Mouse (Mus musculus): ENCODE data around the gene Slc7a8.

The Slc7a8 gene

DNA sequence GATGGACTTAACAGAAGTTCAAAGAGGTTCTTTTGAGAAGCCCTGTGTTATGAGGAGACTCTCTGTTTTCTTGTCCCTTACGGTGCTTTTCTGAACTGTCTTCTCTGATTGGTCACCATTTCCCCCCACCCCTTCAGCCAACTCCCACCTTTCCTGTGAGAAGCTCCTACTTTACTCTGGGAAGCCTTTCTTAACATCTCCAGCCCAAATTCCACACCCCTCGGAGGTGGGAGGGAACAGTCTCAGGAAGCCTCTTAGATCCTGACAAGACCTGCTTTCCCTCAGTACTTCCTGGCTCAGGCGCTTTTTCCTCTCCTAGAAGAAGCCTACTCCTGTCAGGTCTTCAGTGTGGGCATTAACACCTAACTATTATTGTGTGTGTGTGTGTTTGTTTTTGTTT lies 82.2 kb downstream of the Slc7a8 start:
- CTCF ChIA-PET = interaction anchor here in 2 of 4 experiments (0.8 to 2.2 kb wide), 5 partner anchors 30 to 100 kb away, joined by 3 to 7 read pairs (median 4); no protein-coding TSS in a partner anchor
- POLR2A ChIA-PET = interaction anchor here in 3 of 4 experiments (0.5 to 4.3 kb wide), 10 partner anchors 10 to 392 kb away, joined by 3 to 18 read pairs (median 3); partner anchors contain the start of genes 1700123O20Rik (in 3 of the 3), Acin1 (in 2 of the 3) and Haus4 (in 1 of the 3)

- CTCF ChIA-PET = interaction anchor here in 2 of 4 experiments (0.6 to 2.2 kb wide), 5 partner anchors 48 to 658 kb away, joined by 3 to 7 read pairs (median 4); no protein-coding TSS in a partner anchor
- POLR2A ChIA-PET = interaction anchor here in 2 of 4 experiments (1.0 to 4.3 kb wide), 3 partner anchors 12 to 144 kb away, joined by 3 to 18 read pairs (median 7); partner anchors contain the start of genes 1700123O20Rik (in 2 of the 2), Acin1 (in 2 of the 2) and Haus4 (in 1 of the 2)
Observed at GRCm38 (mm10) chr14:54698733-54699132, 83.0 kb downstream of the Slc7a8 start, which contains the start of gene Gm29776. Gene Gm29776, minus strand, starts transcription at chr14:54698833.

- ChIA-PET POLR2A (interaction anchor here in 3 of 4 experiments (1.1 to 3.5 kb wide), 5 partner anchors 10 to 79 kb away, joined by 3 to 15 read pairs (median 4); partner anchors contain the start of genes 1700123O20Rik (in 3 of the 3), Acin1 (in 3 of the 3) and Psmb5 (in 1 of the 3)), CTCF (interaction anchor here in 1 of 4 experiments (0.6 to 1.0 kb wide), 2 partner anchors 11 to 17 kb away, joined by 4 read pairs; partner anchors contain the start of genes 1700123O20Rik and Acin1)
Observed at GRCm38 (mm10) chr14:54696752-54697151, 85.0 kb downstream of the Slc7a8 start.

GRCm38 (mm10) chr14:54695042-54695441 lies 86.7 kb downstream of the Slc7a8 start:
- ChIA-PET CTCF (interaction anchor here in 3 of 4 experiments (0.6 to 2.6 kb wide), 7 partner anchors 9 to 171 kb away, joined by 3 to 11 read pairs (median 5); partner anchors contain the start of genes 1700123O20Rik (in 1 of the 3), Acin1 (in 1 of the 3) and Cdh24 (in 1 of the 3)), POLR2A (interaction anchor here in 3 of 4 experiments (0.6 to 3.5 kb wide), 6 partner anchors 9 to 216 kb away, joined by 3 to 15 read pairs (median 5); partner anchors contain the start of genes 1700123O20Rik (in 2 of the 3) and Acin1 (in 2 of the 3))

DNA sequence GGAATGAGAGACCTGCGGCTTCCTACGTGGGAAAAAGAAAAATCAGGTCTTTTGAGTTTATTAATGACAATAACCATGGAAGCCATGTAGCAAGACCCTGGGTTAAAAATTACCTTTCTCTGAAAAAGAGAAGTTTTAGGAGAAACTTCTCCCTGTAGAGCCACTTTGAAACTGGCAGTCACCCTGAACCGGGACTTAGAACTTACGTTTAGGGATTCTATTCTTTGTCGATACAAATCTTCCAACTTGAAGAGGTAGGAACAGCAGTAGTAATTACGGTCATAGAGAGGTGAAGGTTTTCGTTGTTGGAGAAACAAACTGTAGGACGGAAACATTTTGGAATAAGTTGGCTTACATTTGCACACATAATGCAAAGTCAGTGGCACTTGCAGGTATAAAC lies 94.5 kb downstream of the Slc7a8 start:
- CTCF ChIA-PET = interaction anchor here in 3 of 4 experiments (0.5 to 2.1 kb wide), 8 partner anchors 18 to 163 kb away, joined by 3 to 28 read pairs (median 4); partner anchors contain the start of gene Cdh24 (in 1 of the 3)
- POLR2A ChIA-PET = interaction anchor here in 3 of 4 experiments (0.6 to 2.4 kb wide), 46 partner anchors 8 to 464 kb away, joined by 3 to 18 read pairs (median 7); partner anchors contain the start of genes Cdh24 (in 2 of the 3), Cebpe (in 2 of the 3), Gm29776 (in 2 of the 3) and Psmb5 (in 2 of the 3)

- POLR2A ChIA-PET = interaction anchor here (0.6 to 2.4 kb wide), 99 partner anchors 8 to 463 kb away, joined by 3 to 18 read pairs (median 4); partner anchors contain the start of genes Psmb5 (in 3 of the 4), Cdh24 (in 2 of the 4), Cebpe (in 2 of the 4) and Efs (in 2 of the 4)
- CTCF ChIA-PET = interaction anchor here (0.5 to 2.1 kb wide), 32 partner anchors 8 to 273 kb away, joined by 3 to 28 read pairs (median 4); partner anchors contain the start of genes Cdh24 (in 2 of the 4), 4931414P19Rik (in 1 of the 4), Gm17606 (in 1 of the 4) and Slc7a7 (in 1 of the 4)
Observed at GRCm38 (mm10) chr14:54686522-54687143, 95.1 kb downstream of the Slc7a8 start, which contains the start of gene Acin1. Gene Acin1, minus strand, starts transcription at chr14:54686931.

DNA sequence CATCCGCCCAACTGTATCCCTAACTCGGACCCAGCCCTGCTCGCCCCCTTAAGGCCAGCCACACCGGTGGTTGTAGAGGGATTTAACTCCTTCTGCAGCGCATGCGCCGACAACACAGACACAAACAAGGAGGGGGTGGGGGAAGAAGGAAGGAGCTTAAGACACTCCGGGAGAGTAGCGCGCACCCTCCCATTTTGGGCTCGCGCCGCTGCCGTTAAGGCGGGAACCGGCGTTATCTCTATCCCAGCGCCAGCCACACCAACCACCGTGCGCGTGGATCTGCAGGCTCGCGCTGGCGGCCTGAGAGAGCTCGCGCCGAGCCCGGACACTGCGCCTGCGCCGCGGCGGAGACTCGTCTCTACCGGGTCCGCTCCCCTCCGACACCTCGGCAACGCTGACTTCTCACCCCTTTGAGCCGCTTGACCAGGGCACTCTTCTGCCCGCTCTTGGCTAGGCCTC lies 95.7 kb downstream of the Slc7a8 start, which contains the start of gene 1700123O20Rik:
1700123O20Rik (plus strand) TSS at position 154 of the 459 bp plus-strand sequence.
- ChIA-PET POLR2A (interaction anchor here (0.6 to 2.4 kb wide), 99 partner anchors 9 to 447 kb away, joined by 3 to 18 read pairs (median 4); partner anchors contain the start of genes Psmb5 (in 3 of the 4), 4931414P19Rik (in 2 of the 4), Cdh24 (in 2 of the 4) and Efs (in 2 of the 4)), CTCF (interaction anchor here (0.5 to 2.1 kb wide), 32 partner anchors 9 to 273 kb away, joined by 3 to 28 read pairs (median 4); partner anchors contain the start of genes Cdh24 (in 2 of the 4), 4931414P19Rik (in 1 of the 4), Gm17606 (in 1 of the 4) and Slc7a7 (in 1 of the 4))

- ChIA-PET POLR2A (interaction anchor here (0.6 to 2.4 kb wide), 63 partner anchors 9 to 432 kb away, joined by 3 to 18 read pairs (median 5); partner anchors contain the start of genes Gm29776 (in 2 of the 4), Haus4 (in 2 of the 4), Psmb5 (in 2 of the 4) and 4931414P19Rik (in 1 of the 4)), CTCF (interaction anchor here in 3 of 4 experiments (0.5 to 2.1 kb wide), 15 partner anchors 11 to 144 kb away, joined by 3 to 28 read pairs (median 4); partner anchors contain the start of genes Cdh24 (in 2 of the 3), 4931414P19Rik (in 1 of the 3) and Gm17606 (in 1 of the 3))
Observed at GRCm38 (mm10) chr14:54685471-54685870, 96.3 kb downstream of the Slc7a8 start.

DNA sequence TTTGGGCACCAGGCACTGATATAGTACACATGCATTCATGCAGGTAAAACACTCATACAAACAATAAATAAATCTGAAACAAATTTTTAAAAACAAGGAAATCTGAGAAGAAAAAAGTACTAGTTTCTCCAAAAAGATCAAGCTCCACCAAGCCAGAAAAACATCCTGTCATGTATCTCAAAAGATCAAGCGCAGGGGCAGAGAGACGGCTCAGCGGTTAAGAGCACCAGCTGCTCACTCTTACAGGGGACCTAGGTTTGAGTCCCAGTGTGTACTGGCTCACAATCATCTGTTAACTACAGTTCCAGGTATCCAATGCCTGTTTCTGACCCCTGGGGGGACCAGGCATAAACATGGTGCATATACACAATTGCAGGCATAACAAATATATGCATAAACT lies 99.3 kb downstream of the Slc7a8 start:
- CTCF ChIA-PET = interaction anchor here in 2 of 4 experiments (0.5 to 3.0 kb wide), 5 partner anchors 23 to 176 kb away, joined by 3 to 10 read pairs (median 3); no protein-coding TSS in a partner anchor

GRCm38 (mm10) chr14:54678657-54679304 lies 103.0 kb downstream of the Slc7a8 start:
- ChIA-PET POLR2A (interaction anchor here in 3 of 4 experiments (0.6 to 2.6 kb wide), 15 partner anchors 9 to 187 kb away, joined by 3 to 15 read pairs (median 3); partner anchors contain the start of gene Prmt5 (in 1 of the 3)), CTCF (interaction anchor here (0.5 to 2.6 kb wide), 10 partner anchors 9 to 187 kb away, joined by 3 to 14 read pairs (median 4); no protein-coding TSS in a partner anchor)

More for the DNA sequence above, 99.3 kb downstream of the Slc7a8 start:
- POLR2A ChIA-PET = interaction anchor here in 1 of 4 experiments (1.0 to 2.9 kb wide), 5 partner anchors 8 to 27 kb away, joined by 3 to 10 read pairs (median 5); no protein-coding TSS in a partner anchor

- ChIA-PET CTCF (interaction anchor here in 2 of 4 experiments (0.7 to 1.0 kb wide), 2 partner anchors 17 to 22 kb away, joined by 3 to 5 read pairs; no protein-coding TSS in a partner anchor), POLR2A (interaction anchor here (0.6 to 3.2 kb wide), 7 partner anchors 10 to 257 kb away, joined by 3 to 17 read pairs (median 4); partner anchors contain the start of genes 1700123O20Rik (in 3 of the 4) and Acin1 (in 3 of the 4))
Observed at GRCm38 (mm10) chr14:54676290-54676689, 105.5 kb downstream of the Slc7a8 start.

- CTCF ChIA-PET = interaction anchor here in 2 of 4 experiments (1.0 to 2.0 kb wide), 3 partner anchors 15 to 169 kb away, joined by 3 to 8 read pairs (median 4); no protein-coding TSS in a partner anchor
- POLR2A ChIA-PET = interaction anchor here (0.5 to 3.2 kb wide), 10 partner anchors 9 to 126 kb away, joined by 3 to 17 read pairs (median 4); partner anchors contain the start of genes 1700123O20Rik (in 2 of the 4) and Acin1 (in 2 of the 4)
Observed at GRCm38 (mm10) chr14:54674317-54674716, 107.4 kb downstream of the Slc7a8 start.
